Mouse (Mus musculus): ENCODE measurements around the gene Cd81. TPM values are rescaled to one million over a fixed set of nuclear protein-coding genes. Genes with fewer than 3 reads are reported as not detected.

Gene Cd81
- polyA plus RNA-seq, 1 experiment from 2014 or later: 310 TPM

- Histone ChIP-seq H3K9me3 (replicated peaks) (no peaks in the 10 kb centered on the region), H3K27me3 (ENCODE audit: low read depth, poor library complexity, severe bottlenecking) (no peaks in the 10 kb centered on the region), H3K36me3 (no peaks in the 10 kb centered on the region), H3K4me1 (peaks cover 50% of the 10 kb centered on the region), H3K4me3 (no peak overlapping the region), H3K27ac (peak overlapping the region; percentile 39; the same call in 1 of the 2 replicates)
- 82% methylated on average over 8 of the region's 8 CpGs for WGBS
- DNase-seq (ENCODE audit: low spot score): no peak
These were observed 38.9 kb upstream of the Cd81 start for GRCm38 (mm10) chr7:143013420-143014178.

GRCm38 (mm10) chr7:143014862-143015659 lies 37.5 kb upstream of the Cd81 start:
- H3K27me3 ChIP-seq (ENCODE audit: low read depth, poor library complexity, severe bottlenecking): no peaks in the 10 kb centered on the region
- 87% methylated on average over 7 of the region's 7 CpGs for WGBS
- no peak overlapping the region for H3K4me3 ChIP-seq
- H3K36me3 ChIP-seq: no peaks in the 10 kb centered on the region
- H3K4me1 ChIP-seq: peaks cover 35% of the 10 kb centered on the region
- DNase-seq (ENCODE audit: low spot score): no peak
- H3K27ac ChIP-seq: peak overlapping the region; percentile 59
- H3K9me3 ChIP-seq (replicated peaks): no peaks in the 10 kb centered on the region

DNA sequence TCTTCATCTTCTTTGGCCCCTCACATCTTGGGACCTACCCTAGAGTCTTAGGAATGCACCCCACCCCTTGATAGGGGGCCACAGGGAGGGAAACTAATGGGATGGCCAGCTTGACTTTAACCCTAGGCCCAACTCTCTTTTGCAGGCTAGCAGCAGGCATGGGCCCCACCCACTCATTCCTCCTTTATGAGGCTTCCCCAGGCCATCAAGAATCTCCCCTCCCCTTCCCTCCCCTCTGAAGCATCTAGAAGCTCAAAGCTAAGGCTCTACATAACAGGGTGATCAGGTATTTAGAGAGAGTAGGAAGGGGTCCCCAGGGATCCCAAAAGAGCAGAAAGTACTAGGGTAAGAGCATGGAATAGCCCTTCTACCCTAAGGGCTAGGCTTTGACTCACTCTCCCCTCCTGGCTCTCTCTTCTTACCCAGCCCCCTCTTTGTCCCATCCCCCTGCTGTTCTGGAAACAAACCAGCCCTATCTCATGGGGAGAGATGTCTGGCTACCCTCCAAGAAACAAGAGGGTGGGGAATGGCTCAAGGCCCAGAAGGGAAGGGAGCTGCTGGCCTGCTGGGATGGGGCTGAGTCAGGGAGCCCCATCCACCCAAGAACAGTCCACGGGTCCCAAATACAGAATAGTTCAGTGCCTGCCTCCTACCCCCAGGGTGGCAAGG lies 36.6 kb upstream of the Cd81 start:
- DNase-seq (ENCODE audit: low spot score): no peak
- H3K27me3 ChIP-seq (ENCODE audit: low read depth, poor library complexity, severe bottlenecking): no peaks in the 10 kb centered on the region
- 18% methylated on average over 1 of the region's 1 CpGs for WGBS
- no peaks in the 10 kb centered on the region for H3K36me3 ChIP-seq
- peak overlapping the region; percentile 59 for H3K27ac ChIP-seq
- H3K4me1 ChIP-seq: peaks cover 31% of the 10 kb centered on the region
- no peaks in the 10 kb centered on the region for H3K9me3 ChIP-seq (replicated peaks)
- H3K4me3 ChIP-seq: no peak overlapping the region

DNA sequence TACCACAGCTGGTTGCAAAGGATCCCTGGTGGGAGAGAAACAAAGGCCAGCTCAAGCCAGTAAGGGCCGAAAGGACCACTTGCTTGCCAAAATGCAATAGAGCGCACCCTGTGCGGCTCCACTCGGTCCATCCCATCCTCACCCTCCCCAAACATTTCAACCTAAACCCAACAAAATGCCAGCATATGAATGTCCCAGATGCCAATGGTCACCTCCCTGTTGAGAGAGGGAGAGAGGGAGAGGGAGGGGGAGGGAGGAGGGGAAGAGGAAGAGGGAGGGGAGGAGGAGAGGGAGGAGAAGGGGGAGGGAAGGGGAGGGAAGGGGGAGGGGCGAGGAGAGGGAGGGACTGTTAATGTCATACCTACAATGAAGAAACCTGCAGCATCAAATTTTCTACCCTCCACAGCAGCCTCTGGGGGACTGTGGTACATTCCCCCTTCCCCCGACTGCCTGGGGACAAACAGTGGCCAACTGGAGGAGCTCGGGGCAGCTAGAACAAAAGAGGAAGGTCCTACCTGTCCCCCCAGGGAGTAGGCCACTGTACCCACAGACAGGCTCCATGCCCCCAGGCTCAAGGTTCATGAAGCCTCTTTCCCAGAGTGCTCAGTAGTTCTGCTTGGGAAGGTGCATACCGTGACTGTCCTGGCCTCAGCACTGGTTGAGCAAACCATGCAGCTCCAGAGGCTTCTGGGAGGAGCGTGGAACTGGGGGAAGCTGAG lies 36.0 kb upstream of the Cd81 start:
- no peak overlapping the region for H3K4me3 ChIP-seq
- no peaks in the 10 kb centered on the region for H3K27me3 ChIP-seq (ENCODE audit: low read depth, poor library complexity, severe bottlenecking)
- H3K27ac ChIP-seq: peak overlapping the region; percentile 59
- DNase-seq (ENCODE audit: low spot score): no peak
- H3K9me3 ChIP-seq (replicated peaks): no peaks in the 10 kb centered on the region
- peaks cover 25% of the 10 kb centered on the region for H3K4me1 ChIP-seq
- no peaks in the 10 kb centered on the region for H3K36me3 ChIP-seq
- 61% methylated on average over 9 of the region's 9 CpGs for whole genome bisulfite sequencing

DNA sequence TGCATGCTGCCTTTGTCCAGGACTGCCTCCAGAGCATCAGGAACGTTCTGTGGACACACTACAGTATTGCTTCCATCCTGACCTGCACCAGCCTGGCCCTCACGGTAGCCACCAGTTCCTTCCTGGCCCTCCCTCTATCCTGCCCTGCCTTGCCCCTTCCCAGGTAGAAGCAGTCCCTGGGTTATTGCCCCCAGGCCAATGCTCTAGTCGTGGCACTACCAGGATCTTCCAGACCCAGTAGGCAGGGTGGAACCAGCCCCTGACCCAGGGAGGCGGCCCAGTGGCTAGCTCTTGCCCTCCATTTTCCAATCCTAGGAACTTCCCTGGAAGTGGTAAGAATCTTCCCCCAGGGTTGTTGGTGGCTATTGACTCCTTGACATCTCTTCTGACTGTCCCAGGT lies 35.4 kb upstream of the Cd81 start:
- no peaks in the 10 kb centered on the region for H3K27me3 ChIP-seq (ENCODE audit: low read depth, poor library complexity, severe bottlenecking)
- H3K9me3 ChIP-seq (replicated peaks): no peaks in the 10 kb centered on the region
- no peak overlapping the region for H3K4me3 ChIP-seq
- H3K4me1 ChIP-seq: peaks cover 24% of the 10 kb centered on the region
- 82% methylated on average over 4 of the region's 4 CpGs for WGBS
- no peak for DNase-seq (ENCODE audit: low spot score)
- H3K36me3 ChIP-seq: no peaks in the 10 kb centered on the region
- peak overlapping the region; percentile 51 for H3K27ac ChIP-seq

DNA sequence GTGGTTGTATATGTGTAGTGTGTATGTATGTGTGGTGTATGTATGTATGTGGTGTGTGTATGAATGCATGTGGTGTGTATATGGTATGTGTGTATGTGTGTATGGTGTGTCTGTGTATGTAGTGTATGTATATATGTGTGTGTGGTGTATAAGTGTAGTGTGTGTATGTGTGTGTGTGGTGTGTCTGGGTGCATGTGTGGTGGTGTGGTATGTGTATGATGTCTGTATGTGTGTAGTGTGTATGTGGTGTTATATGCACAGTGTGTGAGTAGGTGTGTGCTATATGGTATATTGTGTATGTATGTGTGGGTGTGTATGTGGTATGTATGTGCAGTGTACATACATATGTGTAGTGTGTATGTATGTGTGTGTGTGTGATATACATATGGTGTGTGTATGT lies 32.5 kb upstream of the Cd81 start:
- H3K36me3 ChIP-seq: no peaks in the 10 kb centered on the region
- no peak overlapping the region for H3K27ac ChIP-seq
- H3K9me3 ChIP-seq (replicated peaks): no peaks in the 10 kb centered on the region
- no peaks in the 10 kb centered on the region for H3K27me3 ChIP-seq (ENCODE audit: low read depth, poor library complexity, severe bottlenecking)
- no peak for DNase-seq (ENCODE audit: low spot score)
- peaks cover 20% of the 10 kb centered on the region for H3K4me1 ChIP-seq
- no peak overlapping the region for H3K4me3 ChIP-seq

DNA sequence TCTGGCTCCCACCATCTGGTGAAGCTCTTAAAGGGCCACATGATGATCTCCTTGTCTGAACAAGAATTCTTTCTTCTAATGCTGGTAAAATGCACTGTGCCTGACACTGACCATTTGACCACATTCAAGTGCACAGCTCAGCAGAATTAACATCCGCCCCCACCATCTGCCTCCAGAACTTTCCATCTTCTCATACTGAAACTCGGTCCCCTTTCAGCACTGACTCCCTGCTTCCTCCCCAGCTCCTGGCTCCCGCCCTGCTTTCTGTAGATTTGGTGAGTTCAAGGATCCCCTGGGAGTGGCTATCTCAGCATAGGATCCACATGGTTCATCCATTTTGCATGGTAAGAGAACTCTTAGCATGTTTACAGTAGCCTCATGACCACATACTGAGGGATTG lies 31.8 kb upstream of the Cd81 start:
- peaks cover 15% of the 10 kb centered on the region for H3K4me1 ChIP-seq
- H3K4me3 ChIP-seq: no peak overlapping the region
- peak overlapping the region; percentile 15; the same call in 1 of the 2 replicates for H3K27ac ChIP-seq
- 76% methylated on average over 3 of the region's 3 CpGs for WGBS
- H3K36me3 ChIP-seq: no peaks in the 10 kb centered on the region
- DNase-seq (ENCODE audit: low spot score): no peak
- no peaks in the 10 kb centered on the region for H3K9me3 ChIP-seq (replicated peaks)
- H3K27me3 ChIP-seq (ENCODE audit: low read depth, poor library complexity, severe bottlenecking): no peaks in the 10 kb centered on the region

- H3K4me3 ChIP-seq: no peak overlapping the region
- H3K36me3 ChIP-seq: no peaks in the 10 kb centered on the region
- no peak overlapping the region for H3K27ac ChIP-seq
- no peaks in the 10 kb centered on the region for H3K27me3 ChIP-seq (ENCODE audit: low read depth, poor library complexity, severe bottlenecking)
- peaks cover 9% of the 10 kb centered on the region for H3K4me1 ChIP-seq
- H3K9me3 ChIP-seq (replicated peaks): no peaks in the 10 kb centered on the region
- DNase-seq (ENCODE audit: low spot score): no peak
- WGBS: 70% methylated on average over 5 of the region's 5 CpGs
These were observed 31.0 kb upstream of the Cd81 start for GRCm38 (mm10) chr7:143021356-143022164.

GRCm38 (mm10) chr7:143023499-143023898 lies 29.0 kb upstream of the Cd81 start:
- Histone ChIP-seq H3K27ac (no peak overlapping the region), H3K9me3 (replicated peaks) (no peaks in the 10 kb centered on the region), H3K4me3 (no peak overlapping the region), H3K36me3 (no peaks in the 10 kb centered on the region), H3K4me1 (peaks cover 4% of the 10 kb centered on the region), H3K27me3 (ENCODE audit: low read depth, poor library complexity, severe bottlenecking) (no peaks in the 10 kb centered on the region)
- 93% methylated on average over 2 of the region's 2 CpGs for WGBS
- DNase-seq (ENCODE audit: low spot score): no peak

- DNase-seq (ENCODE audit: low spot score): no peak
- H3K4me3 ChIP-seq: no peak overlapping the region
- WGBS: 95% methylated on average over 1 of the region's 1 CpGs
These were observed 28.2 kb upstream of the Cd81 start for GRCm38 (mm10) chr7:143024293-143024692.

GRCm38 (mm10) chr7:143025496-143025895 lies 27.0 kb upstream of the Cd81 start:
- Histone ChIP-seq H3K27ac (no peak overlapping the region), H3K27me3 (ENCODE audit: low read depth, poor library complexity, severe bottlenecking) (no peaks in the 10 kb centered on the region)
- WGBS: 94% methylated on average over 3 of the region's 3 CpGs

More at GRCm38 (mm10) chr7:143024293-143024692, 28.2 kb upstream of the Cd81 start:
- Histone ChIP-seq H3K27me3 (ENCODE audit: low read depth, poor library complexity, severe bottlenecking) (no peaks in the 10 kb centered on the region), H3K9me3 (replicated peaks) (no peaks in the 10 kb centered on the region), H3K4me1 (peaks cover 4% of the 10 kb centered on the region), H3K36me3 (no peaks in the 10 kb centered on the region), H3K27ac (no peak overlapping the region)

GRCm38 (mm10) chr7:143027196-143027595 lies 25.3 kb upstream of the Cd81 start:
- Histone ChIP-seq H3K27me3 (ENCODE audit: low read depth, poor library complexity, severe bottlenecking) (no peaks in the 10 kb centered on the region), H3K36me3 (no peaks in the 10 kb centered on the region), H3K4me3 (no peak overlapping the region), H3K4me1 (no peaks in the 10 kb centered on the region), H3K9me3 (replicated peaks) (no peaks in the 10 kb centered on the region), H3K27ac (no peak overlapping the region)
- DNase-seq (ENCODE audit: low spot score): no peak
- 95% methylated on average over 4 of the region's 4 CpGs for WGBS

More at GRCm38 (mm10) chr7:143025496-143025895, 27.0 kb upstream of the Cd81 start:
- Histone ChIP-seq H3K36me3 (no peaks in the 10 kb centered on the region), H3K9me3 (replicated peaks) (no peaks in the 10 kb centered on the region), H3K4me1 (peaks cover 2% of the 10 kb centered on the region), H3K4me3 (no peak overlapping the region)
- DNase-seq (ENCODE audit: low spot score): no peak
